Mouse (Mus musculus) spleen, embryonic (tissue): ENCODE results near the gene Lrmda.

Experiments used
- CTCF ChIA-PET: fragments of 350-600 bp; sonication (Branson Sonifier 250); formaldehyde crosslinking; loops from one replicate; lab custom pipeline; 2022; lab: Charles Lee

Gene Lrmda

GRCm38 (mm10) chr14:22326218-22326964 is 306.9 kb downstream of the Lrmda start:
- CTCF ChIA-PET: no interaction called here

- CTCF ChIA-PET: interaction anchor here (0.6 kb wide), 1 partner anchor 308 kb away, joined by 4 read pairs; no protein-coding TSS in a partner anchor
Observed at GRCm38 (mm10) chr14:22329191-22329590, 309.7 kb downstream of the Lrmda start.

DNA sequence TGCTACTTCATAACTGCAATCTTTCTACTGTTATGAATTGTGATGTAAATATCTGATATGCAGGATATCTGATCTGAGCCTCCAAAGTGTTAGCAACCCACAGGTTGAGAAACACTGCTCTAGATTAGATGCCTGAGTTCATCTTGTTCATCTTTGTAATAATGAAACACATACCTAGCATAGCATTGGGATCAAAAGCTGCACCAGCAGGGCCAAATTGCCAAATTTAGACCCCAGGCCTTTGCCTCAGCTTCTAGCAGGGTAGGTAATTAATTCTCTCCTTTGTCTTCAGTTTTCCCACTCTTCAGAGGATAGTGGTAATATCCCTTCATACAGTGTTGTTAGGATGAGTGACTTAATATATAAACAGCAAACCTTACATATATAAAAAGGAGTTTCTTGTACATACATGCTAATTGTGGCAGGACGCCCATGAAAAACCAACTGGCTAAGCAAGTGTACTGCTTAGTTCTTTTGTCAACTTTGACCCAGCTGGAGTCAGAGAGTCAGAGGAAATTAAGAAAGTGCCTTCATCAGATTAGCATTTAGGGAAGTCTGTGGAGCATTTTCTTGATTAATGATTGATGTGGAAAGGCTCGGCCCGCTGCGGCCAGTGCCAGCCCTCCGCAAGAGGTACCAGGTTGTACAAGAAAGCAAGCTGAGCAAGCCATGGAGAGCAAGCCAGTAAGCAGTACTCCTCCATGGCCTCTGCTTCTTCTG is 315.7 kb downstream of the Lrmda start:
- CTCF ChIA-PET: no interaction called here

DNA sequence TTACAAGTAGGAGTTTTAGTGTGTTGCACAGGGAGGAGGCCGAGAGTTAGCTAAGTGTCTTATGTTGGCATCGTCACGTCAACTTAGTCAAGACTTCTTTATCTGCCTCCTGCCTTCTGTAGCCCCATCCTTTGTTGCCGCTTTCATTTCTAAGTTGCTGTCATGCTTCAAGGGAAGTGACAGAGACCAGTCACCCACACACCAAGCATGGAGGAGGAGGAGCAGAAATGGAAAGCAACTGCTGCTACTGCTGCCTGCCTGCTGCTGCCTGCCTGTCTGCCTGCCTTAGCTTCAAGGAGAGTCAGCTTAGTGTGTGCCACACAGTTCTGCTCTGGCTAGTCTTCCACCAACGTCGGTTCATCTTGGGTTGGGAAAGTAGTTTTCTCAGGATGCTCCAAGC is 319.7 kb downstream of the Lrmda start:
- CTCF ChIA-PET: no interaction called here

- CTCF ChIA-PET: no interaction called here
Observed at GRCm38 (mm10) chr14:22343357-22343756, 323.8 kb downstream of the Lrmda start.

DNA sequence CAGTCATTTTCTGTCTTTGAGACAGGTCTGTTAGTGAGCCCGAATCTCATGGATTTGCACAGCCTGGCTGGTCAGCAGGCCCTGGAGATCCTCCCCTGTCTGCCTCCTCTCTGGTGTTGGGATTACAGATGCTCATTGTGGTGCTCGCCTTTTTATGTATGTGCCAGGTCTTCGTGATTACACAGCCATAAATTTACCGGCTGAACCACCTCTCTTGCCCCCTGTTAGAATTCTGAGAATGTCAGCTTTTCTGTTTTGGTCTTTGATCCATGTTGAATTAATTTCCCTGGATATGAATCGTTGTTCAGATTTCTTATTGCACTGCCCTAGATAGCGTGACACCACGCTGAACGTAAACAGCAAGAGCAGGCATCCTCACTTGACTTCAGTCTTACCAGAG is 325.7 kb downstream of the Lrmda start:
- CTCF ChIA-PET: no interaction called here

- CTCF ChIA-PET: no interaction called here
Observed at GRCm38 (mm10) chr14:22353626-22354025, 334.1 kb downstream of the Lrmda start.

DNA sequence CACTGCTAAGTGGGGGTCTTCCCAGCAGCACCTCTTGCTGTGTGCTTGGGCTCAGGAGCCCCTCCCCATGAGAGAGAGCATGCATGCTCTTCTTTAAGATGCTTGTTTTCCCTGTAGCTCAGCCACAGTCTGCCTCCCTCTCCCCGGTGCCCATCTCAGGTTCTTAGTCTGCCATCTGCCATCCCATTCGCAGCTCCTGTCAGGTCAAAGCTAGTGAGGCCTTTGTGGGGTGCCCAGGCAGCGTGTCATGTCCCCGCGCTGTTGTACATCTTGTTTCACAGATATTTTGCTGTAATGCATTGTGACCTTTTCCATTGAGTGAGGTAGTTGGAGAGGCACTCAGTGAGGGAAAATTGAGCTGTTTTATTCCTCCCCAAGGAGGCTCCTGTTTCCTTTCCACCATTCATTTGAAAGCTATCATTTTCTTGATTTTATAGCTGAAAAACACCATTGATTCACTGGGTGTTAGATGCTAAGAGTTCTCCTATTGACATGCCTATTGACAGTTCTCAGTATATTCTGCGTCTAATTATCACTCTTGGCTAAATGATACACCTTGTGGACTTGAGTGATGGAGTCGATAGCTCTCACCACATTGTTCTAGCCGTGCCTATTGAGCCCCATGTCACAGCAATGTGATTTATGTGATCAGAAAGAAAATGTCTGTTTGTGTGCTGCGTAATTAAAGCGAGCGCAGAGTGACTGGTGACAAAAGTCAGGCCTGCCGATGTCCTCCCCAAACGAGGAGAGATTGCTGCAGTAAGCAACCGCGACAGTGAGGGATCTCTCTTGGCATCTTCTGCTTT is 335.5 kb downstream of the Lrmda start:
- CTCF ChIA-PET: no interaction called here

DNA sequence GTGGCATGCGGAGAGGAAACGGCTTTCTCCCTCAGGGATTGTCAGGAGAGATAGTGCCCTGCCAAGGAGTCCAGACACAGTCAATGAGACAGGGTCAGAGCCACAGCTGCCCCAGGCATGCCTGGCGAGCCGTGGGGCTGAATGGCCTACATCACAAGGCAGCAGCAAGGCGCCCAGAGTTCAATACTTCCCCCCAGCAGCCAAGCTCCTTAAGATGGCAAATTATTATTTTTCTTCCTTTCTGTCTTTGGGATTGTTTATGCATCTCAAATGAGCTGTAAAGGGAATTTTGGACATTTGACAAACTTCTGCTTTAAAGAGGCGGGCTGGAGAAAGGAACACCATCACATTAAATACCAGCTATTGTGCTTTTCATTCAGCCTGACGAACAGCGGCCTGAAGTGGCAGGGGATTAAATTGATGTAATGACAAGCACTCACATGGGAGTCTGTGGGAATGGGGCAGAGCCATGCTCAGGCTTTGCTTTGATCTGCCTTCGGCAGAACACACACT is 338.5 kb downstream of the Lrmda start:
- CTCF ChIA-PET: no interaction called here

DNA sequence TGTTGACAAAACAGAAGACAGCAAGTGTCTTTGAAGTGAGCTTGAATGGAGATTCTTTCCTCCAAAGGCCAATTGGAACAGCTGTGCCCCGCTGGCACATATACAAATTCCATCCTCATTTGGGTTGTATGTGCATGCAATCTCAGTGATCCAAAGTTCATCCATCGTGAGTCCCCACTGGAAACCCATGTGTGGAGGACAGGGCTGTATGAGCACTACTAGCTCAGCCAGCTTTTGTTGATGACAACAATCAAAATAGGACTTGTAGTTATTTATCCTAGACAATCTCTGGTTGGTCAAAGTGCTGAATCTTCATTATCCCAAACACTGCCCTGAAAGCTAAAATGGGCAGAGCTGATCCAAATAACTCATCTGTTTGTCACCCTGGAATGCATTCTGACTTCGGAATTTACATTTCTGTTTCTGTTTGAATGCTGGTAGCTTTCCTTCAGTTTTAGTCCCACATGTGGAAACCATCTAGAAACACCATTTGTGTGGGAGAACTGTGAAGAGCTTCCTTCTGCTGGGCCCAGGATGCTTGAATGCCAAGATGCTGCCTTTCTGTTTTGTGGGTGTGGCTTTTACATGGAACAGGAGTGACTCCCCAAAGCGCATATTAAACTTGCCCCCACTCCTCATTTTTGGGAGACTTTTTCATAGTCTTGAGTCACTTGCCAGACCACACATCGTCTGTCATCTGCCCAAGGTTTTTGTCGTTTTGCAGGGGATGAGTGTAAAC is 344.7 kb downstream of the Lrmda start:
- CTCF ChIA-PET: no interaction called here

DNA sequence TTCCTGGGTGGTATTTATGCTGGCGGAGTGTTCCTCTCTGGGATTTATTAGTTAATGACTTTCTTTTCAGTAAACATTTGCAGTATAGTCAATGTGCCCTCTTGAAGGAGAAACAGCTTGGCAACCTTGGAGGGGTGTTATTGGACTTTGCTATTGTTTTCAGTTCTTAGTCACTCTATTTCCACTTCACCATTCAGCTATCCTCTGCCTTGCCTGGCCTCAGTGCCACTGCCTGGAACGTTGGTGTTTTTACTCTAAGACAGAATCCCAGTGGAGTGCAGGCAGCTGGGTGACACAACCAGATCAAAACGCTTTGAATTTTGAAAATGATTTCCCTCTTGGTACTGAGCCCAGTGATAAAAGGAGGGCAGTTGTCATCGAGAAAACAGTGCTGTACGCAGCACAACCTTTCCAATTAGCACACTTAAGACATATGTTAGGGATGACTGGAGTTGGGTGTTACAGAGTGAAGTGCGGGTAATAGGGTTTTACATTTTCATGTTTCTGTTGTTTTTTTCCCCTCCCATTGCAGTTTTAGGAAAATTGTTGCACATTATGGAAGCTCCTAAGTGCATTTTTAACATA is 345.4 kb downstream of the Lrmda start:
- CTCF ChIA-PET: no interaction called here

DNA sequence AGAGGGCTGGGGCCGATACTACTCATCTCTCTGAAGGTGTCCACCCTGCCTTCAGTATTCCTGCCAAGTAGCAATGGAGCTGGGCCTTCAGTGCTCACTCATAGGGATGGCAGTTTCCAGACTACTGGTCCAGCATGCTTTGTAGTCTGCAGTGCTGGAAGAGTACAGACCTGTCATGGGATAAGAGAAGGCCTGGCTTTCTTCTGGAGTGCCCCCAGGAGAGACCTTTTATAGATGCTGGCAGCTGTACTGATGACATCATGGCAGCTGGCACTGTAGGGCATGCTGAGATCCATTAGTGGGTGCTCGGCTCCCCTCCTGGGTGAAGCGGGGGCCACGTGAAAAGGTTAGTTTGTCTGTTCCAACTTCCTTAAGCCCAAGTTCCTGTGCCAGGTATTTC is 348.1 kb downstream of the Lrmda start:
- CTCF ChIA-PET: no interaction called here

DNA sequence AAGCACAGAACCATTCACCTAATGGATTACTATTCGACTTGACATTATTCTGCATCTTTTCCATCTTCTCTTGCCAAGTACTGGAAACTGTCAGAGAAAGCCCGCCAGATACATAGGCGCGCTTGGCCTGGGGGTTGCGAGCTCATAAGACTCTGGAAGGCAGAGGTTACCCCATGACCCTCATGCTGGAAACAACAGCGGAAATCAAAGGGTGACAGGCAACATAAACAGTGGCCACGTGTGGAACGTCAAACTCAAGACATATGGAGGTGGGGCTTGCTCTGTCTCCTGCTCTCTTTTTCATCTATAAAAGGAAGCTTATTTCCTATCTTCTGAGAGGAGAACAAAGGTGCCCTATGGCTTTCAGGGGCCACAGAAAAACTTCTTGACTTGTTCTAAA is 351.6 kb downstream of the Lrmda start:
- CTCF ChIA-PET: no interaction called here

- CTCF ChIA-PET: no interaction called here
Observed at GRCm38 (mm10) chr14:22372666-22373360, 353.3 kb downstream of the Lrmda start.

DNA sequence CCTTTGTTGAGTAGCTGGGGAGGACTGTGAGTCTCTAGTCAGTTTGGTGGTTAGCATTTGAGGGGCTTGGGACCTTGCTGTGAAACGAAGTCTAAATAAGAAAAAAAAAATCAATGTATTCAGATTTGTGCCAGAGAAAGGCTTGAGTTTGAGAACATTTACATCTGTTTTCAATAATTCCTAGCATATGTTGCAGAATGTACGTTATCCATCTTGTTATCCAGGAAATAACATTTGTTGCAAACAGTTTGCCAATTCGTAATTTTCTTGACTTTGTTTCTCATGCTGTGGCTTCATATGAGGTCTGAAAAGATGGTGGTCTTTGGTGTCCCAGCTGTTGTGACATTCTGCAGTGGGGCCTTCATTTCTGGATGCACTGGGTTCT is 353.8 kb downstream of the Lrmda start:
- CTCF ChIA-PET: no interaction called here

GRCm38 (mm10) chr14:22377148-22377547 is 357.6 kb downstream of the Lrmda start:
- CTCF ChIA-PET: no interaction called here

DNA sequence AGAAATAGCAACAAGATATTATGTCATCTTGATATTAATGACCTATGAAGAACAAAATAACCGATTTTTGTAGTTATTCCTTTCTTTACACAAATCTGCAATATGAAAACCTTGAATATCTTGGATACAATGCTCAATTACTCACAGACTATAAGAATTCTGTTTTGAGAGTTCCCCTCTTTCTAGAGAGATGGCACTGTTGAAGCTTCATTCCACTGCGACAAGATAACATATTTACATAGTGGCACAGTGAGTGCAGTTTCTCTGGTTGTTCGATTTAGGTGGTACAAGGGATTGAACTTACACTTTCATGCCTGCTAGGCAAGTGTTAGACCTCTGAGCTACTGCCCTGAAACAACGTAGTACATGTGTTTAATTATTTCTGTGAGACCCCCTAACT is 362.6 kb downstream of the Lrmda start:
- CTCF ChIA-PET: no interaction called here

DNA sequence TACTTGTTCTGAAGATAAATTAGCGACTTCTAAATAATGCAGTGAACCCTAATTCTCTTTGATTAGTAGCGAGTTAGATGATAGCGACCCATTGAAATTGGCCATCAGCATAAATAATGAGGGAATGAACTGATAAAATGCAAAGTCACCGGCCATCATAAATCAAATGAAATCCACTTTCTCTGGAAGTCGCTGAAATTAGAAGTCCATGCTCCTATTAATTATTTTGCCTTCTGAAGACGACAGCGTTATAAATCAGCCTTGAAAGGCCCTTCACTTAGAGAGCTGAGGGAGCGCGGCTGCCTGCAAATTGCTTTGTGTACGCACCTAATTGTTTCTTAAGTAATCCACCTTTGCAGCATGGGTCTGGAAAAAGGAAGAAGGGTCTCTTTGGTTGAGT is 374.1 kb downstream of the Lrmda start:
- CTCF ChIA-PET: no interaction called here

GRCm38 (mm10) chr14:22402411-22402810 is 382.9 kb downstream of the Lrmda start:
- CTCF ChIA-PET: no interaction called here

- CTCF ChIA-PET: no interaction called here
Observed at GRCm38 (mm10) chr14:22406623-22407022, 387.1 kb downstream of the Lrmda start.

DNA sequence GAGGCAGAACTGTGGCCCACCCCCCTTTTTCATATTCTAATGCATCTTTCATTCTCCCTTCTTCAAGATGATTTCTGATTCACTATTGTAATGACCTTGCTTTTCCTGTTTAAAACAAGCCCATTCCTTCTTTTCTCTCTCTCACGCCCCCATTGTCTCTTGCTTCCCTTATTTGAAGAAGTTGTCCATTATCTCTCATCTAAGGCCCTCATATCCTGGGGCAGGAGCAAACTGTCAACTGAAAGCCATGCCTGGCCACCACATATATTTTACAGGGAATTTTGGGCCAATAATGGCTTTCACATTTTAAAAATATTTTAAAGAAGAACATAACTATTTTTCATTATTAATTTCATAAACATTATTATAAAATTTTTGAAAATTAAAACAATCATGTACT is 391.3 kb downstream of the Lrmda start:
- CTCF ChIA-PET: no interaction called here
